Comparison of ENCODE assay signal across 8 mouse cellular contexts in genomic region chr11:119945343-119945742, GRCm38 (mm10). TPM values are rescaled to one million over a fixed set of nuclear protein-coding genes. Genes with fewer than 3 reads are reported as not detected.
A peak's percentile ranks its signal among the peaks of the same experiment; 100 is the strongest.
DNase-seq lines count a peak whose midpoint lies in the region; ATAC-seq lines count a peak whose summit lies in the region.
"Had no signal": no experiment of that assay in that cellular context is flagged by ENCODE, and none has a peak within 500 bp of the region (broad histone marks: within the 10 kb centered on the region; RNA-seq: fewer than 3 reads in every experiment).

No protein-coding gene starts in this region.

- no peak overlapping the region for H3K4me3 ChIP-seq in midbrain, embryonic 16.5 days (ENCODE audit: low read depth, low read length)
- H3K4me3 ChIP-seq in midbrain, embryonic 14.5 days (replicated peaks; ENCODE audit: low read depth, low read length): no peak overlapping the region
- H3K4me3 ChIP-seq in stomach, embryonic 16.5 days (replicated peaks; ENCODE audit: low read length): peak overlapping the region; percentile 81; the same call in 1 of the 2 replicates

- H3K36me3 ChIP-seq in midbrain, embryonic 16.5 days (ENCODE audit: control insufficient read depth, insufficient read depth, low read length): no peaks in the 10 kb centered on the region
- H3K36me3 ChIP-seq in midbrain, embryonic 14.5 days (ENCODE audit: control insufficient read depth, insufficient read depth, low read length): no peaks in the 10 kb centered on the region
- no peaks in the 10 kb centered on the region for H3K36me3 ChIP-seq in stomach, embryonic 16.5 days (ENCODE audit: control insufficient read depth, insufficient read depth, low read length)

- DNase-seq in midbrain, embryonic 14.5 days: no peak
- peak; percentile 59 to 71 for DNase-seq in heart, adult 9 months (ENCODE audit: low spot score in 2 of 2)
- DNase-seq in kidney, postnatal 10 days: peak; percentile 54
- DNase-seq in embryo, embryonic 10 days (ENCODE audit: low spot score): no peak
- no peak for DNase-seq in spleen, postnatal 10 days (ENCODE audit: low spot score in 2 of 2)
- DNase-seq: thymus, postnatal 36 days had no signal

- H3K27ac ChIP-seq in midbrain, embryonic 16.5 days (ENCODE audit: low read length): no peak overlapping the region
- no peak overlapping the region for H3K27ac ChIP-seq in midbrain, embryonic 14.5 days (replicated peaks; ENCODE audit: low read depth, low read length)
- H3K27ac ChIP-seq in stomach, embryonic 16.5 days (ENCODE audit: low read length): peak overlapping the region; percentile 51

- ATAC-seq in midbrain, embryonic 16.5 days: no peak
- ATAC-seq in midbrain, embryonic 14.5 days (ENCODE audit: low FRiP score, low TSS enrichment): no peak
- ATAC-seq in stomach, embryonic 16.5 days (ENCODE audit: insufficient read depth, low FRiP score): no peak

- H3K4me1 ChIP-seq in midbrain, embryonic 16.5 days (ENCODE audit: control insufficient read depth, insufficient read depth, low read length): peaks cover 19% of the 10 kb centered on the region
- H3K4me1 ChIP-seq in midbrain, embryonic 14.5 days (ENCODE audit: control insufficient read depth, insufficient read depth, low read length): peaks cover 16% of the 10 kb centered on the region
- peaks cover 37% of the 10 kb centered on the region for H3K4me1 ChIP-seq in stomach, embryonic 16.5 days (ENCODE audit: control insufficient read depth, insufficient read depth, low read length)

- H3K4me2 ChIP-seq in midbrain, embryonic 16.5 days (ENCODE audit: low read length): 0 out of 2 replicates have a peak overlapping the region, but pooled peaks have one; percentile 0
- no peak overlapping the region for H3K4me2 ChIP-seq in midbrain, embryonic 14.5 days (ENCODE audit: low read length)
- peak overlapping the region; percentile 96 for H3K4me2 ChIP-seq in stomach, embryonic 16.5 days (ENCODE audit: low read depth, low read length)

- peaks cover 3% of the 10 kb centered on the region; the same call in 1 of the 2 replicates for H3K27me3 ChIP-seq in midbrain, embryonic 16.5 days (ENCODE audit: control insufficient read depth, insufficient read depth, low read depth, low read length)
- peaks cover 13% of the 10 kb centered on the region; the same call in 1 of the 2 replicates for H3K27me3 ChIP-seq in midbrain, embryonic 14.5 days (ENCODE audit: control insufficient read depth, insufficient read depth, low read length)
- H3K27me3 ChIP-seq in stomach, embryonic 16.5 days (ENCODE audit: control insufficient read depth, insufficient read depth, low read length): no peaks in the 10 kb centered on the region

- H3K9me3 ChIP-seq in midbrain, embryonic 16.5 days (replicated peaks; ENCODE audit: control insufficient read depth, low read length, poor library complexity, severe bottlenecking): no peaks in the 10 kb centered on the region
- H3K9me3 ChIP-seq in midbrain, embryonic 14.5 days (ENCODE audit: control insufficient read depth, low read length): no peaks in the 10 kb centered on the region
- H3K9me3 ChIP-seq in stomach, embryonic 16.5 days (replicated peaks; ENCODE audit: control insufficient read depth, low read length): no peaks in the 10 kb centered on the region

- no peak overlapping the region for H3K9ac ChIP-seq in midbrain, embryonic 16.5 days (ENCODE audit: low read depth, low read length)
- no peak overlapping the region for H3K9ac ChIP-seq in midbrain, embryonic 14.5 days (replicated peaks; ENCODE audit: low read length)
- H3K9ac ChIP-seq in stomach, embryonic 16.5 days (ENCODE audit: low read length): peak overlapping the region; percentile 90; the same call in 1 of the 2 replicates

- 87% methylated on average over 7 of the region's 7 CpGs for WGBS in midbrain, embryonic 16.5 days
- WGBS in midbrain, embryonic 14.5 days: 86% methylated on average over 7 of the region's 7 CpGs
- WGBS in stomach, embryonic 16.5 days: 56% methylated on average over 7 of the region's 7 CpGs

RNA-seq across cellular contexts. Expression of gene Baiap2, which starts 2.8 kb away (rescaled TPM):
- polyA plus RNA-seq in midbrain, embryonic 16.5 days (2015; fragmentation: Nextera tagmentation; extraction: Ambion mirVana): 14.7 and 15.7 TPM in 2 replicates
- 11.0 and 11.2 TPM in 2 replicates for polyA plus RNA-seq in midbrain, embryonic 14.5 days (2014; fragmentation: Nextera tagmentation; extraction: Ambion mirVana)
- 41.4 and 52.6 TPM in 2 replicates for polyA plus RNA-seq in stomach, embryonic 16.5 days (2015; fragmentation: Nextera tagmentation; extraction: Ambion mirVana)

RNA-seq across cellular contexts. Expression of gene Chmp6, which starts 32.1 kb away (rescaled TPM):
- polyA plus RNA-seq in midbrain, embryonic 16.5 days (2015; fragmentation: Nextera tagmentation; extraction: Ambion mirVana): 109 and 115 TPM in 2 replicates
- polyA plus RNA-seq in midbrain, embryonic 14.5 days (2014; fragmentation: Nextera tagmentation; extraction: Ambion mirVana): 100 and 104 TPM in 2 replicates
- 80.1 and 82.0 TPM in 2 replicates for polyA plus RNA-seq in stomach, embryonic 16.5 days (2015; fragmentation: Nextera tagmentation; extraction: Ambion mirVana)

Comparison
In these comparisons a context has a peak if more than half of its experiments do, and no peak if none do; other contexts are left out.
1. DNase-seq: peak in heart, adult 9 months (2 of 2) and kidney, postnatal 10 days (single experiment); none in midbrain, embryonic 14.5 days (single experiment), embryo, embryonic 10 days (single experiment) and spleen, postnatal 10 days (0 of 2).